Mouse (Mus musculus) MN1 (cell line): ENCODE results near the gene Hnrnpa3.
"Not testable (repeated sequence)": the region's sequence is repeated elsewhere in the genome, so short reads cannot be mapped to it uniquely, and the experiment has no call there.

Experiments
- DNase-seq: peaks from one replicate; pipeline ENCODE4 v3.0.0-alpha.2; 2016; ENCODE audit warnings: low spot score

Gene Hnrnpa3

DNA sequence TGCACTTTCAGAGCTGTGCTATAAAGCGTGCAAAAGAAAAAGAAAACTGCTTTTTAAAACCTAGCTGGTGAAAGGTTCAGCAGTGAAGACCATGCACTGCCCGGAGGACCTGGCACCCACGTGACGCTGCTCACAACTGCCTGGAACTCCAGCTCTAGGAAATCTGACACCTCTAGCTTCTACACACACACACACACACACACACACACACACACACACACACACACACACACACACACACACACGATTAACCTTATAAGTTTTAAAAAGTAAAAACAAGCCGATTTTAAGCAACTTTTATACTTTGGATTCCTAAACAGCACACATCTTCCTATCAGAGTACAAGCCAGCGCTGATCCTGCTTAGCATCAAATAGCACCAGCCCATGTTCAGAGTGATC is 22.4 kb downstream of the Hnrnpa3 start:
- DNase-seq: no peak

- DNase-seq: no peak
Measured at GRCm38 (mm10) chr2:75682978-75683709, 24.1 kb downstream of the Hnrnpa3 start.

GRCm38 (mm10) chr2:75684526-75684925 is 25.5 kb downstream of the Hnrnpa3 start:
- no peak for DNase-seq

DNA sequence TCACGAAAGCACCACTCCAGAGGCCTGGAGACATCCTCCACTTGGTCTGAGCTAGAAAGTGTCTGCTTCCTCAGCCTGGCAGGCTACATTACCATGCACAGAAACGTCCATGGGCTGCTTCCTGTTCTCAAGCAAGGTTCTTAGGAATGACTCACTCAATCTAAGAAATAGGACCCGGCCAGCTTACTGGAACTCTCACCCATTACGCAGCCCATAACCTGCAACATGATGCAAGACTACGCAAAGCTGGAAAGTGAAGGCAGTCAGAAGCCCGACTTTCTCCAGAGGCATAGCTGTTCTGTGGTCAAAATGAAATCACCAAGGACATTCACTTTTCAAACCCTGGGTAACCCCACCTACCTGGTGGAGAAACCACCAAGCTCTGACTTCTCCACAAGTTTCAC is 26.4 kb downstream of the Hnrnpa3 start:
- DNase-seq: peak; percentile 89

- no peak for DNase-seq
Measured at GRCm38 (mm10) chr2:75687040-75687749, 28.1 kb downstream of the Hnrnpa3 start.

DNA sequence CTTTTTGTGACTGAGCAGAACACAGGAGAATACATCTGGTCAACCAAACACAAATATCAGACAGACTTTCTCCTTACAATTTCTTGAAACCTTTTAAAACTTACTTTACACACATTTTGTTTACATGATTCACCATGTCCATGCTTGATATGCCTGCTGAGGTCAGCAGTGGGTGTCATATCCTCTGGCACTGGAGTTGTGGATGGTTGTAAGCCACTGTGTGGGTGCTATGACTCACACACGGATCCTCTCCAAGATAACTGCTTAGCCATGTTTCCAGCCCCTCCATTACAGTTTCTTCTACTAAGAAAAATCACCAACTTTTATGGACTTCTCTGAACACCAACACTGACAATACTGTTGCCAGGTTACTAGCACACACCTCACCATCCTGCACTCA is 29.8 kb downstream of the Hnrnpa3 start:
- DNase-seq: no peak

DNA sequence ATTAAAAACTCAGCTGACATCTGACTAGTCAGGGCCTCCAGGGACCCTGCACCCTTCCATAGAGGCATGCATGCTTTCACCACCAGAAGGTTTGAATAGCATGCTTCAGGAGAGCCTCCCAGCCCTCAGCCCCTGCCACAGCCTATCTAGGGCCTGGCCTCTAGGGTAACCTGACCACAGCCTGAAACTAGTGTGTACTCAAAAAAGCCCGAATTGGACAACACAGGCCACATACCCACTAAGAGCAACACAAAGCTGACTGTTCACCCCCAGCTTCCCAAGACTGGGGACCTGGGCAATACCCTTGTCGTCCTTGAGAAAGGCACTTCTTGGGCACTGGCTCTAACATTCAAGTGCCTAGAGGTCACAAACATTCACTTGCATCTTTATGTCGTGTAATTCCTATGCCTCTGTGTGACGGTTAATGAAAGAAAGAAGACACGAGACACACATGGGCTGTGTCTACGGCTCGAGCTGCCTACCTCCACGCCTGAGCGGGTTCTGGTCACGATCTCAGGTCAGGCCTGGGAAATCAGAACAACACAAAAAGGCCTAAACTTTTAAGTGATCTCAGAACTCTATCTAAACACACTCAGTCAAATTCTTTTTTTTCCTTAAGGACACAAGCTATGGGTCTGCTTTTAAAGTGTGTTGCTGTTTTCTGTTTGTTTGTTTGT is 30.6 kb downstream of the Hnrnpa3 start:
- DNase-seq: no peak

DNA sequence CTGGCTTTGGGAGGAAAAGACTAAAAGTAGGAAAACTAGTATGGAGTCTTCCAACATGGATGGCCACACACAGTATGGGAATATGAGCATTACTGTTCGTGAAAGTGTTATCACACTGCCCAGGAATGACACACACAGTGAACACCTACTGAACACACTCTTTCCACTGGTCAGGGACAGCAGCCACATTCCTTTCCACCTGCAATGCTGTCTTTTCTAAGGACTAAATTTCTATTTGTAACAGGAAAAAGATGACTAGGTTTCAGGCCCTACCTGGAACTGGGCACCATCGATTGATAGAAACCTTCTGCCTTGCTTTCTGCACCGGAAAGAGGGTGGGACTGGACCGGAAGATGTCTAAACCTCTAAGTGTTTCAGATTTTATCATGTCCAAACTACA is 31.6 kb downstream of the Hnrnpa3 start:
- no peak for DNase-seq

- no peak for DNase-seq
Measured at GRCm38 (mm10) chr2:75691316-75691715, 32.3 kb downstream of the Hnrnpa3 start.

DNA sequence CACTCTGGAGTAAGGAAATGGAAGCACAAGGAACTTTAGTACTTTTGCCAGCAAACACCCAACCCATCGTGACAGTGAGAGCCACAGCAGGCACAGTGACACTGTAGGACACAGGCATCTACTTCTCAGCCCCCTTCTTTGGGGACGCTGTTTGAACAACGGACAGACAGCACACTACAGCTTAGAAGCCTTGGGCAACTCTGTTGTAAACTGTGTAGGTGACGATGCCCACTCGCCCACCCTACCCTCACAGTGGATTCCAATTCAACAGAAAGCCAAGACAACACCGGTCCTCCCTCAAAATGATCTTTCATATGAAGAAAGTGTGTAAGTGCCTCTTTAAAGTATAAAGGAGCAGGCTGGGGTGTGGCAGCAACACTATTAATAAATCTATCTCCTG is 33.3 kb downstream of the Hnrnpa3 start:
- DNase-seq: no peak

- not testable (repeated sequence) for DNase-seq
Measured at GRCm38 (mm10) chr2:75694926-75695325, 35.9 kb downstream of the Hnrnpa3 start.

DNA sequence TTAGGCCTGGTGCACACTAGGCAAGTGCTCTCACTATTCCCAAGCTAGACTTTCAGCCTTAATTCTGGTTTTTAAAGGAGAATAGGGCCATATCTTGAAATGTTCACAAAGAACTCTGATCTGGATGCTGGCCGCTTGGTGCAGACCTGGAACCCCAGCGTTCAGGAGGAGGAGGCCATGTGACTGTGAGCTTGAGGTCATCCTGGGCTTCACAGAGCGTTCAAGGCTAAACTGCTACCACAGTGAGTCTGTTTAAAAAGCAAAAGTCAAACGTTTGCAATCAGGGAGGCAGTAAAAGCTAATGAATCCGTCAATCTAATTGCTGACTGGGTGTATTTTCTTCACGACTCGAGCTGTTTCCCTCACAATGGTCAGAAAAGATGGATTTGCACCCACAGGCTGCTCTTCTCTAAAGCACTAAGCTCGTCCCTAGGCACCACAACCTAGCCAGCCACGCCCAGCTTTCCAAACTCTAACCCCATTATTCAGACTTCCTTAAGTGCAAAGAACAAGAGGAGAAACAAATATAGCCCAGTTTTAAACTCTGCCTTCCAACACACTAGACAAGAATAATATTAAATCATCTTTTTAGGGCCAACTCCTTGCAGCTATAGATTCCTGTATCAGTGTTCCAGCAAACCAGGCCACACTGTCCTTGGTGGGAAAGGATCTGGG is 36.8 kb downstream of the Hnrnpa3 start:
- DNase-seq: no peak

GRCm38 (mm10) chr2:75696371-75696770 is 37.3 kb downstream of the Hnrnpa3 start:
- DNase-seq: no peak

DNA sequence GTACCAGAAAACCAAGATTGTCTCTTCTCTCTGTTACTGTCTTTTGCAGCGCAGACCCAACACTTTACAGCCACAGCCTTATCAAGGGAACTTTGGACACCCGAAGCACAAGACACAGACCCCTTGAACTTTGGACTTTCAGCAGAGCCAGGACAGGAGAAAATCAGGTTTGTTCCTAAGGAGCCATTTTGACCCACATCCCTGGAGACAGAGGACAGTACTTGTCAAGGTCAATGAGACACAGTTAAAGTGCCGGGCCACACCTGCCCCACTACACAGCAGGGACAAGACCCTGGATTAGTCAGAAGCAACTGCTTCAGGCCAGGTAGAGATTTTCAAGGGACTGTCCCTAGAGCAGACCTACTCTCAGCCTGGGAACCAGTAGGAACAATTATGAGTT is 38.2 kb downstream of the Hnrnpa3 start:
- DNase-seq: no peak

DNA sequence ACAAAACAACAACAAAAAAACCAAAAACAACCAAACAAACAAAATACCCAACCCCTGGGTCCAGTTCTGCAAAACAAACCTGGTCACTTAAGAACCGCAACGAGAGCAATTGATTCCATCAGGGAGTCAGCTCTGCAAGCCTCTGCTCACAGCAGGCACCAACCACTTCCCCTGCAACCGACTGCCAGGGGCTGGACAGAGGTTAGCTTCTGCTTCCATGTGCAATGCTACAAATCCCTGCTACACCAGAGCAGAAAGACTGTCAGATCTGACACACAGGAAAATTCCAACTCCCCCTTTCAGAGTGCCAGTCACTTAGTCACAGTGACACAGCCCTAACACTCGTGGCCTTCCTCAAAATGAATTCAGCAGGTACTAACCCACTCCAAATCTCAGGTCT is 38.9 kb downstream of the Hnrnpa3 start:
- no peak for DNase-seq

- no peak for DNase-seq
Measured at GRCm38 (mm10) chr2:75698874-75699273, 39.8 kb downstream of the Hnrnpa3 start.

- DNase-seq: no peak
Measured at GRCm38 (mm10) chr2:75700543-75700942, 41.5 kb downstream of the Hnrnpa3 start.

DNA sequence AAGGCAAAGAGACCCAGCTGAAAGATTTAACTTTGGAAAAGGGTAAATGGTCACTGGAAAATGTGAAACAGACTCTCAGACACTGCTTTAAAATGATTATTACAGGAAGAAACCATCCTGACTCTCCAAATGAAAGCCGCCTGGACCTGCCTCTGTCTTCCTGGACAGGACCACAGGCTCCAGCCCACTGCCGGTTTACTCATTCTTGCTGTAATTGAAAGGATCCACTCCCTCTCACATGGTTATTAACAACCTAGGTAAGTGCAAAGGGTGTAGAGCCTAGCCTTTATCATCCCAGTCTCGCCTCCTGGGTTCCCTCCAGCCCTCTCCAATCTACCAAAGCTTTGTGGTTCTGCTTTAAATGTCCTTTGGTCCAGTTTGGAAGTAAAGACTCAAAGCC is 42.1 kb downstream of the Hnrnpa3 start:
- DNase-seq: no peak

- DNase-seq: no peak
Measured at GRCm38 (mm10) chr2:75701822-75702587, 42.9 kb downstream of the Hnrnpa3 start.

DNA sequence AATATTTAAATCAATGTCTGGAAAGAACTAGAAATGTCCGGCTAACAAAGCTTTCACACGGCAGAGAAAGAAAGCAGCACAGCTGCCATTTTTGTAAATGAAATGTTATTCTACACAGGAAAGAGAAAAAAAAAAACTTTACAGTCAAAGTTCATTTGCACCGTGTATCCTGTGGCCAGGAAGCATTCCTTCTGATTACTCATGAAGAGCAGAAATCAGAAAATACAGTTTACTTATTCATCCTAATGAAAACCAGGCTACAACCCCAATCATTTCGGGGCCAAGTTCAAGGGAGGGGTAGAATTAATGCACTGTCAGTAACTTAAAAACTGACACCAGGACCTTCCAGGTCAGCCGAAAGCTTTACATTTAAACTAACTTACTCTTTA is 43.5 kb downstream of the Hnrnpa3 start:
- DNase-seq: no peak

DNA sequence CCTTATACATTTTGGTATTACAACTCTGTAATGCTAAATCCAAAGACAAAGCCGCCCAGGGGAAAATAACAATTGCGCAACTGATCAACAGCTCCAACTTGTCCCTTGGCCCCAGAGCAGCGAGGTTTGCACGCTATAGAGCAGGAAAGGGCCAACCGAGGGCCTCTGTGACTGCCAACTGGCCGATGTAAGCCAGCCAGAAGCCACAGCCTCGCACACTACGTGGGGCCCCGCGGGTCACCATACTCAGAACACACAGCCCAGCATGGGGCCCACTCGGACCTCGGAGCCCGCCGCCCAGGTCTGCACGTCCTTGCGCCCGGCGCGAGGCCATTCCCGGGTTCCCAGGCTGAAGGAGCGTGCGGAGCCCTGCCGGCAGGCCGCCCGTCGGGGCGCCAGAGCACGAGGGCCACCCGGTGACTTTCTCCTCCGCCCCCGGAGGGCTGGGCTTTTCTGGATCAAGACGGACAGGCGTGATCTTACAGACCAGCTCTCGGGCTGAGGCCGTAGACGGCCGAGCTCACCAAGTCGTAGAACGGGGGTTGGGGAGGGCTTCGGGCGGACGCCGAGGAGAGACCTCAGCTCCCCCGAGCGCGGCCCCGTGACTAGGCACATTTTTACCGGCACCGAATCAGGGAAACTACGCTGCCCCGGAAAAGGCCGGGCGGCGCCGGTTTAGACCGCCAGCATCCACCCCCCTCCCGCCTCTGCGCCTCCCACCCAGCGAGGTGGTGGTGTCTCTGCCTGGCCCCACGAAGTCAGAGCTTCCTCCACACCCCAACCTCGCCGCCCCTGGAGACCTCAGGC is 44.5 kb downstream of the Hnrnpa3 start:
- DNase-seq: peak; percentile 94
